In the genomic region with DNA sequence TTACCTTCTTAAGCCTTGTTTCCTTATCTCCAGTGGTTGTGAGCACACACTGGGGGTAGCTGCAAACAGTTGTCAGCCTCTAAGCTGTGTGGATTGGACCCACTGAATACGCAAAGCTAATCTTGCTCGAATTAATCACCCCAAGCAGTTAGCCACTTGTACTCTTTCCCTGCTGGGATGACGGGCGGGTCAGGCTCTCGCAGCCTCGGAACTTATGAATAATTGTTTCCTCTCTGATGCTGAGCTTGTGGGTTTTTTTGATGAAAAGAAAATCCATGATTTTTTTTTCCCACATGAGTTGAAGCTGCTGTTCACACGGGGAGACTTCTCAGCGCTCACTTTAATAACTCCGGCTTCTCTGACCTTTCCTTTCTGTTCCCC, we compare ENCODE assay signal across 11 mouse cellular contexts.
DNase-seq lines count a peak whose midpoint lies in the region; ATAC-seq and TF ChIP-seq lines count a peak whose summit lies in the region.
"Had no signal": no experiment of that assay in that cellular context is flagged by ENCODE, and none has a peak within 500 bp of the region (broad histone marks: within the 10 kb centered on the region; RNA-seq: fewer than 3 reads in every experiment).

No protein-coding gene starts in this region.

- H3K4me3 ChIP-seq in kidney, adult 2 months (ENCODE audit: insufficient read depth, low read depth, low read length): no peak overlapping the region
- no peak overlapping the region for H3K4me3 ChIP-seq in kidney, embryonic 14.5 days (ENCODE audit: low read length)
- no peak overlapping the region for H3K4me3 ChIP-seq in midbrain, embryonic 13.5 days (replicated peaks)
- H3K4me3 ChIP-seq: heart, embryonic 12.5 days had no signal

- H3K36me3 ChIP-seq in kidney, adult 2 months (ENCODE audit: control insufficient read depth, insufficient read depth, low read length): no peaks in the 10 kb centered on the region
- H3K36me3 ChIP-seq in kidney, embryonic 14.5 days (ENCODE audit: control insufficient read depth, insufficient read depth, low read length): no peaks in the 10 kb centered on the region
- H3K36me3 ChIP-seq in midbrain, embryonic 13.5 days: no peaks in the 10 kb centered on the region
- H3K36me3 ChIP-seq: heart, embryonic 12.5 days had no signal

- DNase-seq in kidney, adult 2 months: peak; percentile 7
- DNase-seq in retina, postnatal 1 day: peak; percentile 51
- DNase-seq in retina, embryonic 14.5 days (ENCODE audit: low spot score): no peak
- no peak for DNase-seq in spleen, postnatal 36 days (ENCODE audit: low spot score in 2 of 2)
- DNase-seq in heart, postnatal 10 days: no peak
- DNase-seq: cerebellum, adult 18-20 months; gastrocnemius, postnatal 25 days had no signal

- no peak for ATAC-seq in kidney, embryonic 14.5 days (ENCODE audit: low FRiP score, low TSS enrichment)
- no peak for ATAC-seq in midbrain, embryonic 13.5 days

- intact Hi-C loops in heart, postnatal 10 days (cut with DNase I): no loop called here

- H3K27ac ChIP-seq in kidney, adult 2 months (ENCODE audit: insufficient read depth, low read depth, low read length): no peak overlapping the region
- H3K27ac ChIP-seq in kidney, embryonic 14.5 days (ENCODE audit: low read depth, low read length): no peak overlapping the region
- no peak overlapping the region for H3K27ac ChIP-seq in midbrain, embryonic 13.5 days
- H3K27ac ChIP-seq: macrophage had no signal

- H3K27me3 ChIP-seq in kidney, adult 2 months (replicated peaks; ENCODE audit: control insufficient read depth, insufficient read depth, low read length): no peaks in the 10 kb centered on the region
- 0 out of 2 replicates have a peak, but pooled peaks cover 4% of the 10 kb centered on the region for H3K27me3 ChIP-seq in kidney, embryonic 14.5 days (ENCODE audit: control insufficient read depth, insufficient read depth, low read length)
- peaks cover 7% of the 10 kb centered on the region; the same call in 1 of the 2 replicates for H3K27me3 ChIP-seq in midbrain, embryonic 13.5 days

- no peak for TF ChIP-seq POLR2A in kidney, adult 2 months (IDR thresholded peaks at IDR 0.05; ENCODE audit: low read depth, low read length)

- no peak for TF ChIP-seq CTCF in kidney, adult 2 months (conservative IDR thresholded peaks at IDR 0.05; ENCODE audit: insufficient read depth, insufficient read length, low read depth, low read length)

- H3K9ac ChIP-seq in kidney, embryonic 14.5 days (ENCODE audit: low read depth, low read length): no peak overlapping the region
- H3K9ac ChIP-seq in midbrain, embryonic 13.5 days (replicated peaks): no peak overlapping the region
- H3K9ac ChIP-seq: heart, embryonic 12.5 days had no signal

- no peak overlapping the region for H3K4me2 ChIP-seq in kidney, embryonic 14.5 days (replicated peaks; ENCODE audit: low read depth, low read length)
- peak overlapping the region; percentile 17 for H3K4me2 ChIP-seq in midbrain, embryonic 13.5 days (replicated peaks)
- H3K4me2 ChIP-seq: heart, embryonic 12.5 days had no signal

- no peaks in the 10 kb centered on the region for H3K4me1 ChIP-seq in kidney, adult 2 months (ENCODE audit: control insufficient read depth, insufficient read depth, low read length)
- 0 out of 2 replicates have a peak, but pooled peaks cover 6% of the 10 kb centered on the region for H3K4me1 ChIP-seq in kidney, embryonic 14.5 days (ENCODE audit: control insufficient read depth, insufficient read depth, low read length)
- peaks cover 35% of the 10 kb centered on the region for H3K4me1 ChIP-seq in midbrain, embryonic 13.5 days (replicated peaks)

- peaks cover 3% of the 10 kb centered on the region; the same call in 1 of the 2 replicates for H3K9me3 ChIP-seq in kidney, embryonic 14.5 days (ENCODE audit: control insufficient read depth, low read length)
- H3K9me3 ChIP-seq in midbrain, embryonic 13.5 days: no peaks in the 10 kb centered on the region

- WGBS in kidney, adult 2 months: 53% methylated on average over 9 of the region's 9 CpGs
- 50% methylated on average over 9 of the region's 9 CpGs for WGBS in kidney, embryonic 14.5 days
- 15% methylated on average over 9 of the region's 9 CpGs for WGBS in midbrain, embryonic 13.5 days

Comparison
In these comparisons a context has a peak if more than half of its experiments do, and no peak if none do; other contexts are left out.
1. DNase-seq: peak in kidney, adult 2 months (single experiment) and retina, postnatal 1 day (single experiment); none in retina, embryonic 14.5 days (single experiment), spleen, postnatal 36 days (0 of 2) and heart, postnatal 10 days (0 of 2).